Mouse (Mus musculus) MEL (cell line): ENCODE measurements around the gene Iqsec1. TPM values are rescaled to one million over a fixed set of nuclear protein-coding genes. Genes with fewer than 3 reads are reported as not detected.

Experiments
- DNase-seq: peaks from one replicate; pipeline ENCODE4 v3.0.0; 2011; ENCODE audit warnings: low read depth, low spot score
- H3K27ac ChIP-seq: 2 replicates; pipeline ENCODE4 v1.5.1; 2012; ENCODE audit warnings: low read depth, mild to moderate bottlenecking, control low read depth, low read length, moderate library complexity; ENCODE audit not compliant: control insufficient read depth
- H3K27me3 ChIP-seq, 2 experiments: fragments of 150-350 bp in 1 of 2; sonication (generic) in 1 of 2; 2 replicates each; pipeline ENCODE4 v1.6.1; 2012; ENCODE audit warnings: low read length in 2 of 2, mild to moderate bottlenecking in 2 of 2, improper control_type of control experiment in 1 of 2, moderate library complexity in 1 of 2; ENCODE audit not compliant: insufficient read depth in 2 of 2, control insufficient read depth in 1 of 2
- H3K36me3 ChIP-seq, 2 experiments: 2 replicates each; pipeline ENCODE4 v1.6.1; 2012 to 2014; ENCODE audit warnings: low read length in 2 of 2, improper control_type of control experiment in 1 of 2, inconsistent platforms in 1 of 2, mild to moderate bottlenecking in 1 of 2; ENCODE audit not compliant: insufficient read depth in 2 of 2, control insufficient read depth in 1 of 2
- H3K4me1 ChIP-seq, 2 experiments: fragments of 150-350 bp in 1 of 2; sonication (generic) in 1 of 2; 2 replicates each; pipeline ENCODE4 v1.6.1; 2012; ENCODE audit warnings: low read length in 2 of 2, improper control_type of control experiment in 1 of 2, mild to moderate bottlenecking in 1 of 2; ENCODE audit not compliant: insufficient read depth in 2 of 2, control insufficient read depth in 1 of 2
- H3K4me3 ChIP-seq, 2 experiments: fragments of 150-350 bp in 1 of 2; sonication (generic) in 1 of 2; 2 replicates each; pipeline ENCODE4 v1.5.1; 2012; ENCODE audit warnings: low read depth in 2 of 2, low read length in 2 of 2, mild to moderate bottlenecking in 2 of 2, moderate library complexity in 2 of 2, control low read depth in 1 of 2, improper control_type of control experiment in 1 of 2; ENCODE audit not compliant: control insufficient read depth in 1 of 2, insufficient read depth in 1 of 2
- H3K79me2 ChIP-seq: 2 replicates; pipeline ENCODE4 v1.6.1; 2012; ENCODE audit warnings: mild to moderate bottlenecking, low read length, moderate library complexity; ENCODE audit not compliant: control insufficient read depth, poor library complexity, insufficient read depth
- H3K9ac ChIP-seq: 2 replicates; pipeline ENCODE4 v1.6.1; 2012; ENCODE audit warnings: low read depth, mild to moderate bottlenecking, control low read depth, low read length, moderate library complexity; ENCODE audit not compliant: control insufficient read depth, poor library complexity, severe bottlenecking
- H3K9me3 ChIP-seq: fragments of 150-350 bp; sonication (generic); replicated peaks from 2 replicates; pipeline ENCODE4 v1.6.1; 2012; ENCODE audit warnings: mild to moderate bottlenecking, low read length, improper control_type of control experiment, moderate library complexity; ENCODE audit not compliant: insufficient read depth
- BHLHE40 ChIP-seq: IDR thresholded peaks from 2 replicates; pipeline ENCODE4 v1.6.1; 2012; ENCODE audit warnings: low read depth, mild to moderate bottlenecking, inconsistent platforms, low read length, improper control_type of control experiment, borderline replicate concordance
- CHD1 ChIP-seq: IDR thresholded peaks from 2 replicates; pipeline ENCODE4 v1.6.1; 2012; ENCODE audit warnings: low read depth, mild to moderate bottlenecking, inconsistent platforms, low read length, improper control_type of control experiment
- CHD2 ChIP-seq: IDR thresholded peaks from 2 replicates; pipeline ENCODE4 v1.6.1; 2011; ENCODE audit warnings: low read length, improper control_type of control experiment
- CTCF ChIP-seq, 3 experiments: IDR thresholded peaks in 2 of 3; conservative IDR thresholded peaks in 1 of 3; 2 replicates each; pipeline ENCODE4 v1.5.1; 2011 to 2012; ENCODE audit warnings: low read length in 3 of 3, low read depth in 2 of 3, mild to moderate bottlenecking in 2 of 3, improper control_type of control experiment in 1 of 3, inconsistent platforms in 1 of 3, mixed read lengths in 1 of 3, moderate library complexity in 1 of 3; ENCODE audit not compliant: control insufficient read depth in 1 of 3, insufficient read depth in 1 of 3, poor library complexity in 1 of 3, severe bottlenecking in 1 of 3
- E2F4 ChIP-seq: IDR thresholded peaks from 2 replicates; pipeline ENCODE4 v1.6.1; 2011; ENCODE audit warnings: low read depth, low read length, improper control_type of control experiment, borderline replicate concordance
- ELF1 ChIP-seq: IDR thresholded peaks from 2 replicates; pipeline ENCODE4 v1.6.1; 2014; ENCODE audit warnings: low read depth, mild to moderate bottlenecking, inconsistent platforms, low read length, improper control_type of control experiment, moderate library complexity
- EP300 ChIP-seq, 2 experiments: IDR thresholded peaks; 2 replicates each; pipeline ENCODE4 v1.6.1; 2011; ENCODE audit warnings: improper control_type of control experiment in 2 of 2, low read length in 2 of 2, low read depth in 1 of 2, mild to moderate bottlenecking in 1 of 2
- ETS1 ChIP-seq: IDR thresholded peaks from 2 replicates; pipeline ENCODE4 v1.6.1; 2012; ENCODE audit warnings: low read depth, mild to moderate bottlenecking, inconsistent platforms, low read length, improper control_type of control experiment, moderate library complexity
- GABPA ChIP-seq: IDR thresholded peaks from 2 replicates; pipeline ENCODE4 v1.6.1; 2012; ENCODE audit warnings: low read depth, mild to moderate bottlenecking, inconsistent platforms, low read length, improper control_type of control experiment, moderate library complexity
- HCFC1 ChIP-seq: IDR thresholded peaks from 2 replicates; pipeline ENCODE4 v1.6.1; 2012; ENCODE audit warnings: low read depth, mild to moderate bottlenecking, inconsistent platforms, low read length, improper control_type of control experiment, moderate library complexity
- JUND ChIP-seq: IDR thresholded peaks from 2 replicates; pipeline ENCODE4 v1.6.1; 2011; ENCODE audit warnings: low read depth, mild to moderate bottlenecking, improper control_type of control experiment, low read length
- KAT2A ChIP-seq: conservative IDR thresholded peaks from 2 replicates; pipeline ENCODE4 v1.6.1; 2012; ENCODE audit warnings: low read depth, low read length, improper control_type of control experiment, inconsistent platforms
- MAFK ChIP-seq: IDR thresholded peaks from 2 replicates; pipeline ENCODE4 v1.6.1; 2011; ENCODE audit warnings: low read depth, mild to moderate bottlenecking, low read length, improper control_type of control experiment, borderline replicate concordance
- MAX ChIP-seq: IDR thresholded peaks from 2 replicates; pipeline ENCODE4 v1.6.1; 2011; ENCODE audit warnings: low read length, improper control_type of control experiment
- MAZ ChIP-seq: IDR thresholded peaks from 2 replicates; pipeline ENCODE4 v1.6.1; 2012; ENCODE audit warnings: low read depth, mild to moderate bottlenecking, inconsistent platforms, low read length, improper control_type of control experiment
- MEF2A ChIP-seq: IDR thresholded peaks from 2 replicates; pipeline ENCODE4 v1.6.1; 2014; ENCODE audit warnings: low read depth, mild to moderate bottlenecking, inconsistent platforms, low read length, improper control_type of control experiment; ENCODE audit not compliant: poor library complexity, insufficient replicate concordance, severe bottlenecking; ENCODE audit errors: extremely low read depth
- MXI1 ChIP-seq: IDR thresholded peaks from 2 replicates; pipeline ENCODE4 v1.6.1; 2011; ENCODE audit warnings: mild to moderate bottlenecking, low read depth, low read length, improper control_type of control experiment
- MYB ChIP-seq: IDR thresholded peaks from 2 replicates; pipeline ENCODE4 v1.6.1; 2011; ENCODE audit warnings: mild to moderate bottlenecking, low read depth, low read length, improper control_type of control experiment
- MYC ChIP-seq: IDR thresholded peaks from 2 replicates; pipeline ENCODE4 v1.6.1; 2011; ENCODE audit warnings: low read depth, mild to moderate bottlenecking, low read length, improper control_type of control experiment, moderate library complexity
- NELFE ChIP-seq: IDR thresholded peaks from 2 replicates; pipeline ENCODE4 v1.6.1; 2011; ENCODE audit warnings: low read depth, low read length, improper control_type of control experiment
- NRF1 ChIP-seq: IDR thresholded peaks from 2 replicates; pipeline ENCODE4 v1.6.1; 2014; ENCODE audit warnings: low read depth, mild to moderate bottlenecking, inconsistent platforms, low read length, improper control_type of control experiment, moderate library complexity; ENCODE audit not compliant: poor library complexity, insufficient read depth, severe bottlenecking
- POLR2A ChIP-seq, 2 experiments: IDR thresholded peaks; 2 replicates each; pipeline ENCODE4 v1.6.1; 2011 to 2012; ENCODE audit warnings: low read length in 2 of 2, mild to moderate bottlenecking in 2 of 2, control low read depth in 1 of 2, improper control_type of control experiment in 1 of 2, low read depth in 1 of 2, moderate library complexity in 1 of 2; ENCODE audit not compliant: control insufficient read depth in 1 of 2, insufficient read depth in 1 of 2, poor library complexity in 1 of 2
- POLR2AphosphoS2 ChIP-seq: IDR thresholded peaks from 2 replicates; pipeline ENCODE4 v1.6.1; 2011; ENCODE audit warnings: low read length, improper control_type of control experiment
- POLR2AphosphoS5 ChIP-seq: IDR thresholded peaks from 2 replicates; pipeline ENCODE4 v1.6.1; 2012; ENCODE audit warnings: low read depth, borderline replicate concordance, mild to moderate bottlenecking, inconsistent platforms, low read length, moderate library complexity, mixed read lengths
- RCOR1 ChIP-seq: IDR thresholded peaks from 2 replicates; pipeline ENCODE4 v1.6.1; 2012; ENCODE audit warnings: low read depth, mild to moderate bottlenecking, inconsistent platforms, low read length, improper control_type of control experiment
- SIN3A ChIP-seq: IDR thresholded peaks from 2 replicates; pipeline ENCODE4 v1.6.1; 2012; ENCODE audit warnings: low read length, improper control_type of control experiment, inconsistent platforms
- SMC3 ChIP-seq: IDR thresholded peaks from 2 replicates; pipeline ENCODE4 v1.6.1; 2011; ENCODE audit warnings: low read depth, low read length, improper control_type of control experiment
- TAL1 ChIP-seq: IDR thresholded peaks from 2 replicates; pipeline ENCODE4 v1.6.1; 2012; ENCODE audit warnings: mild to moderate bottlenecking, inconsistent platforms, low read length, moderate library complexity, mixed read lengths
- TBP ChIP-seq: IDR thresholded peaks from 2 replicates; pipeline ENCODE4 v1.8.0; 2011; ENCODE audit warnings: low read depth, low read length, improper control_type of control experiment
- TCF12 ChIP-seq: IDR thresholded peaks from 2 replicates; pipeline ENCODE4 v1.6.1; 2014; ENCODE audit warnings: low read depth, mild to moderate bottlenecking, inconsistent platforms, low read length, improper control_type of control experiment, moderate library complexity
- UBTF ChIP-seq: IDR thresholded peaks from 2 replicates; pipeline ENCODE4 v1.6.1; 2012; ENCODE audit warnings: low read depth, mild to moderate bottlenecking, inconsistent platforms, low read length, improper control_type of control experiment, moderate library complexity, borderline replicate concordance; ENCODE audit not compliant: insufficient read depth
- USF1 ChIP-seq: IDR thresholded peaks from 2 replicates; pipeline ENCODE4 v1.6.1; 2014; ENCODE audit warnings: low read depth, mild to moderate bottlenecking, inconsistent platforms, low read length, improper control_type of control experiment, moderate library complexity
- USF2 ChIP-seq, 2 experiments: IDR thresholded peaks; 2 replicates each; pipeline ENCODE4 v1.6.1; 2011 to 2012; ENCODE audit warnings: improper control_type of control experiment in 2 of 2, low read length in 2 of 2, borderline replicate concordance in 1 of 2, inconsistent platforms in 1 of 2, low read depth in 1 of 2, mild to moderate bottlenecking in 1 of 2; ENCODE audit not compliant: insufficient read depth in 1 of 2
- ZC3H11A ChIP-seq: IDR thresholded peaks from 2 replicates; pipeline ENCODE4 v1.6.1; 2012; ENCODE audit warnings: low read depth, mild to moderate bottlenecking, inconsistent platforms, low read length, improper control_type of control experiment
- ZKSCAN1 ChIP-seq: IDR thresholded peaks from 2 replicates; pipeline ENCODE4 v1.6.1; 2012; ENCODE audit warnings: low read depth, mild to moderate bottlenecking, inconsistent platforms, low read length, improper control_type of control experiment, moderate library complexity
- ZMIZ1 ChIP-seq: IDR thresholded peaks from 2 replicates; pipeline ENCODE4 v1.6.1; 2012; ENCODE audit warnings: low read depth, mild to moderate bottlenecking, inconsistent platforms, low read length, improper control_type of control experiment, moderate library complexity
- ZNF384 ChIP-seq: IDR thresholded peaks from 2 replicates; pipeline ENCODE4 v1.6.1; 2012; ENCODE audit warnings: low read depth, mild to moderate bottlenecking, inconsistent platforms, low read length, improper control_type of control experiment
- polyA plus RNA-seq, 2 experiments: library from polyadenylated mRNA; stranded (reverse) in 1 of 2; unstranded in 1 of 2; fragments of >175 nt in 1 of 2; fragments of >200 nt in 1 of 2; gene quantifications; 2 replicates each; pipeline versions ENCODE4 v1.2.1 to v1.2.4; 2012; ENCODE audit warnings: low replicate concordance in 2 of 2, low read depth in 1 of 2; ENCODE audit not compliant: insufficient read length in 2 of 2, insufficient read depth in 1 of 2, missing spikeins in 1 of 2
- total RNA-seq: library from RNA; depleted of rRNA; stranded (reverse); fragments of 300-350 nt; gene quantifications from 2 replicates; pipeline ENCODE4 v1.2.3, GENCODE M21; 2012

The Iqsec1 gene
- total and polyA plus RNA-seq, 3 experiments: 14.8 to 73.4 (median 30.8) TPM

DNA sequence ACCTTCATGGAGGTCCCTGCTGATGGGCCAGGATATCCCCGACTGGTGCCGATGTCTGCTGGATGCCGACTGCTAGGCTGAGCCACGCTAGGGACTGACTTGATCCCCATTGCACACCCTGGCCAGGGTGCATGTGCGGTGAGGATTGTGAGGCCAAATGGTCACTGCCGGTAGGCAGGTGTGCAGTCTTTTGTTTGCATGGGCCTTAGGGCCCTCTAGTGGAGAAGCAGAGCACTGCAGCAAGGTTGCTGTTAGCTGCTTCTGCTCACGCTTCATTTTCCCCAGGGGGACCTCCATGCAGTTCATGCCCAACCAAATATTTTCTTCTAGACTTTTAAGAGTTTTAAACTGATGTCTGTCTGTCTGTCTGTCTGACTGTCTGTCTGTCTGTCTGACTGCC, 381.9 kb downstream of the Iqsec1 start:
- Histone ChIP-seq H3K4me1 (peaks cover 6 to 21% of the 10 kb centered on the region in 2 experiments), H3K36me3 (peaks cover 0 to 9% of the 10 kb centered on the region in 2 experiments; a peak in 2 of 4 replicates), H3K9me3 (no peaks in the 10 kb centered on the region), H3K27me3 (no peaks in the 10 kb centered on the region), H3K9ac (peak overlapping the region; percentile 45), H3K27ac (peak overlapping the region; percentile 16; the same call in 1 of the 2 replicates), H3K79me2 (no peaks in the 10 kb centered on the region; the same call in 1 of the 2 replicates), H3K4me3 (0 out of 4 replicates have a peak overlapping the region, but pooled peaks of 1 of the 2 experiments have one; percentile 8)
- peak; percentile 88 for DNase-seq
- TF ChIP-seq ETS1: no peak
- TF ChIP-seq TAL1: no peak
- TF ChIP-seq MYC: 0 out of 2 replicates have a peak, but pooled peaks have one; percentile 46
- no peak for TF ChIP-seq NRF1
- no peak for TF ChIP-seq GABPA
- no peak for TF ChIP-seq POLR2AphosphoS5
- peak; percentile 82 to 99 (median 86) for TF ChIP-seq CTCF (IDR thresholded peaks at IDR 0.05 in 2 of 3, conservative IDR thresholded peaks at IDR 0.05 in 1 of 3; ENCODE audit: control insufficient read depth in 1 of 3, insufficient read depth in 1 of 3, low read depth in 2 of 3, low read length in 3 of 3, poor library complexity in 1 of 3, severe bottlenecking in 1 of 3)
- no peak for TF ChIP-seq E2F4
- no peak for TF ChIP-seq ZMIZ1
- TF ChIP-seq MAZ: no peak
- no peak for TF ChIP-seq MAFK
- TF ChIP-seq MEF2A: no peak
- 0 out of 2 replicates have a peak, but pooled peaks have one; percentile 4 for TF ChIP-seq ZC3H11A
- peak; percentile 51 for TF ChIP-seq SMC3
- no peak for TF ChIP-seq TBP
- no peak for TF ChIP-seq MAX
- no peak for TF ChIP-seq POLR2AphosphoS2
- no peak for TF ChIP-seq EP300 (IDR thresholded peaks at IDR 0.05; ENCODE audit: low read depth in 1 of 2, low read length in 2 of 2)
- no peak for TF ChIP-seq UBTF
- TF ChIP-seq KAT2A: no peak
- no peak for TF ChIP-seq POLR2A (IDR thresholded peaks at IDR 0.05; ENCODE audit: control insufficient read depth in 1 of 2, insufficient read depth in 1 of 2, low read depth in 1 of 2, low read length in 2 of 2, poor library complexity in 1 of 2)
- TF ChIP-seq HCFC1: no peak
- TF ChIP-seq TCF12: no peak
- no peak for TF ChIP-seq RCOR1
- TF ChIP-seq ZNF384: no peak
- no peak for TF ChIP-seq MYB
- TF ChIP-seq USF2 (IDR thresholded peaks at IDR 0.05; ENCODE audit: borderline replicate concordance in 1 of 2, insufficient read depth in 1 of 2, low read depth in 1 of 2, low read length in 2 of 2): no peak
- TF ChIP-seq CHD2: no peak
- 0 out of 2 replicates have a peak, but pooled peaks have one; percentile 16 for TF ChIP-seq MXI1
- TF ChIP-seq ZKSCAN1: no peak
- TF ChIP-seq SIN3A: no peak
- no peak for TF ChIP-seq USF1
- no peak for TF ChIP-seq ELF1
- 0 out of 2 replicates have a peak, but pooled peaks have one; percentile 36 for TF ChIP-seq BHLHE40
- TF ChIP-seq JUND: no peak
- TF ChIP-seq CHD1: no peak
- TF ChIP-seq NELFE: no peak
